Mouse (Mus musculus) liver, embryonic 11.5 days (tissue): Measurements from ENCODE around the gene Abca6. TPM values are rescaled to one million over a fixed set of nuclear protein-coding genes. Genes with fewer than 3 reads are reported as not detected.

Source experiments
- ATAC-seq: fragments of 200-750 bp; cut with Nextera tagmentation; replicated peaks from 2 replicates; pipeline ENCODE4 v1.8.0; 2017; ENCODE audit warnings: moderate number of reproducible peaks, mild to moderate bottlenecking, moderate TSS enrichment, moderate library complexity; ENCODE audit not compliant: low FRiP score
- DNase-seq: peaks from one replicate; pipeline ENCODE4 v3.0.0-alpha.2; 2017; ENCODE audit warnings: low spot score
- H3K27ac ChIP-seq: fragments of 300-500 bp; sonication (generic); 2 replicates; pipeline ENCODE4 v1.5.1; 2014; ENCODE audit warnings: mild to moderate bottlenecking, low read depth, low read length, control low read depth
- H3K27me3 ChIP-seq: fragments of 300-500 bp; sonication (generic); replicated peaks from 2 replicates; pipeline ENCODE4 v1.6.1; 2014; ENCODE audit warnings: low read length, mixed read lengths; ENCODE audit not compliant: control insufficient read depth, insufficient read depth
- H3K36me3 ChIP-seq: fragments of 300-500 bp; sonication (generic); 2 replicates; pipeline ENCODE4 v1.6.1; 2014; ENCODE audit warnings: mild to moderate bottlenecking, low read length, moderate library complexity, mixed read lengths; ENCODE audit not compliant: control insufficient read depth, insufficient read depth
- H3K4me1 ChIP-seq: fragments of 300-500 bp; sonication (generic); replicated peaks from 2 replicates; pipeline ENCODE4 v1.6.1; 2014; ENCODE audit warnings: low read length, mixed read lengths; ENCODE audit not compliant: control insufficient read depth, insufficient read depth
- H3K4me2 ChIP-seq: fragments of 300-500 bp; sonication (generic); 2 replicates; pipeline ENCODE4 v1.6.1; 2014; ENCODE audit warnings: mild to moderate bottlenecking, control low read depth, moderate library complexity
- H3K4me3 ChIP-seq: fragments of 300-500 bp; sonication (generic); 2 replicates; pipeline ENCODE4 v1.5.1; 2014; ENCODE audit warnings: low read depth, low read length, control low read depth
- H3K9ac ChIP-seq: fragments of 300-500 bp; sonication (generic); 2 replicates; pipeline ENCODE4 v1.6.1; 2014; ENCODE audit warnings: low read depth, low read length, control low read depth
- H3K9me3 ChIP-seq: fragments of 300-500 bp; sonication (generic); 2 replicates; pipeline ENCODE4 v1.6.1; 2016; ENCODE audit warnings: low read length, inconsistent platforms, mixed read lengths; ENCODE audit not compliant: control insufficient read depth
- WGBS: fragments of 180-500 bp; shearing (Covaris S2); extraction: QIAGEN DNeasy Blood & Tissue Kit; methylation state at CpG from one replicate; pipeline ENCODE4 v1.1.7; 2014; 5-methylcytosine and 5-hydroxymethylcytosine counted together
- polyA plus RNA-seq: library from polyadenylated mRNA; unstranded; fragments of >200 nt; fragmentation: Nextera tagmentation; extraction: Ambion mirVana; gene quantifications from 2 replicates; pipeline ENCODE4 v1.2.1, GENCODE M21; 2014

The Abca6 gene
- polyA plus RNA-seq, 1 experiment from 2014 or later = 3.5 TPM

- Histone ChIP-seq H3K27ac (no peak overlapping the region), H3K4me1 (0 out of 2 replicates have a peak, but pooled peaks cover 2% of the 10 kb centered on the region), H3K27me3 (no peaks in the 10 kb centered on the region), H3K9me3 (no peaks in the 10 kb centered on the region), H3K9ac (no peak overlapping the region), H3K36me3 (no peaks in the 10 kb centered on the region), H3K4me3 (no peak overlapping the region), H3K4me2 (no peak overlapping the region)
- 5% methylated on average over 5 of the region's 5 CpGs for WGBS
- DNase-seq (no peak), ATAC-seq (peak; percentile 81)
Observed at GRCm38 (mm10) chr11:110271745-110272144, 20.2 kb upstream of the Abca6 start.

GRCm38 (mm10) chr11:110268244-110268844, 16.8 kb upstream of the Abca6 start:
- 0 out of 2 replicates have a peak, but pooled peaks cover 2% of the 10 kb centered on the region for H3K4me1 ChIP-seq
- H3K4me3 ChIP-seq = no peak overlapping the region
- 45% methylated on average over 8 of the region's 8 CpGs for WGBS
- peak overlapping the region; percentile 36 for H3K4me2 ChIP-seq
- H3K9me3 ChIP-seq = no peaks in the 10 kb centered on the region
- no peaks in the 10 kb centered on the region for H3K27me3 ChIP-seq
- H3K27ac ChIP-seq = no peak overlapping the region
- ATAC-seq = peak; percentile 62
- H3K36me3 ChIP-seq = no peaks in the 10 kb centered on the region
- DNase-seq = peak; percentile 83
- H3K9ac ChIP-seq = no peak overlapping the region

GRCm38 (mm10) chr11:110267232-110267631, 15.7 kb upstream of the Abca6 start:
- ATAC-seq = no peak
- 72% methylated on average over 6 of the region's 6 CpGs for WGBS
- H3K27ac ChIP-seq = no peak overlapping the region

GRCm38 (mm10) chr11:110266757-110267156, 15.2 kb upstream of the Abca6 start:
- H3K4me2 ChIP-seq = no peak overlapping the region
- no peak for ATAC-seq
- 92% methylated on average over 11 of the region's 11 CpGs for WGBS
- no peaks in the 10 kb centered on the region for H3K36me3 ChIP-seq
- H3K27me3 ChIP-seq = no peaks in the 10 kb centered on the region
- no peaks in the 10 kb centered on the region for H3K9me3 ChIP-seq
- H3K4me1 ChIP-seq = 0 out of 2 replicates have a peak, but pooled peaks cover 2% of the 10 kb centered on the region
- DNase-seq = no peak
- no peak overlapping the region for H3K4me3 ChIP-seq
- H3K9ac ChIP-seq = no peak overlapping the region
- H3K27ac ChIP-seq = no peak overlapping the region

More at GRCm38 (mm10) chr11:110267232-110267631, 15.7 kb upstream of the Abca6 start:
- H3K9me3 ChIP-seq = no peaks in the 10 kb centered on the region
- no peaks in the 10 kb centered on the region for H3K36me3 ChIP-seq
- no peaks in the 10 kb centered on the region for H3K27me3 ChIP-seq
- H3K4me3 ChIP-seq = no peak overlapping the region
- no peak for DNase-seq
- no peak overlapping the region for H3K4me2 ChIP-seq
- H3K9ac ChIP-seq = no peak overlapping the region
- 0 out of 2 replicates have a peak, but pooled peaks cover 2% of the 10 kb centered on the region for H3K4me1 ChIP-seq

GRCm38 (mm10) chr11:110261867-110262266, 10.3 kb upstream of the Abca6 start:
- no peak overlapping the region for H3K27ac ChIP-seq
- no peak overlapping the region for H3K4me2 ChIP-seq
- 76% methylated on average over 3 of the region's 3 CpGs for WGBS
- ATAC-seq (no peak), DNase-seq (no peak)
- no peak overlapping the region for H3K9ac ChIP-seq
- no peaks in the 10 kb centered on the region for H3K4me1 ChIP-seq
- H3K4me3 ChIP-seq = no peak overlapping the region
- H3K36me3 ChIP-seq = no peaks in the 10 kb centered on the region
- 0 out of 2 replicates have a peak, but pooled peaks cover 3% of the 10 kb centered on the region for H3K9me3 ChIP-seq
- no peaks in the 10 kb centered on the region for H3K27me3 ChIP-seq

- Histone ChIP-seq H3K9ac (no peak overlapping the region), H3K4me3 (no peak overlapping the region), H3K4me2 (no peak overlapping the region), H3K27ac (no peak overlapping the region), H3K4me1 (no peaks in the 10 kb centered on the region), H3K9me3 (0 out of 2 replicates have a peak, but pooled peaks cover 3% of the 10 kb centered on the region), H3K27me3 (no peaks in the 10 kb centered on the region), H3K36me3 (no peaks in the 10 kb centered on the region)
- DNase-seq (no peak), ATAC-seq (no peak)
- WGBS = 40% methylated on average over 4 of the region's 4 CpGs
Observed at GRCm38 (mm10) chr11:110257911-110258310, 6.3 kb upstream of the Abca6 start.

GRCm38 (mm10) chr11:110257061-110257460, 5.5 kb upstream of the Abca6 start:
- H3K27me3 ChIP-seq = no peaks in the 10 kb centered on the region
- H3K4me2 ChIP-seq = no peak overlapping the region
- no peak overlapping the region for H3K27ac ChIP-seq
- H3K9me3 ChIP-seq = 0 out of 2 replicates have a peak, but pooled peaks cover 3% of the 10 kb centered on the region
- 85% methylated on average over 4 of the region's 4 CpGs for WGBS
- DNase-seq = no peak
- no peak overlapping the region for H3K9ac ChIP-seq
- ATAC-seq = no peak
- no peaks in the 10 kb centered on the region for H3K4me1 ChIP-seq
- H3K36me3 ChIP-seq = no peaks in the 10 kb centered on the region
- no peak overlapping the region for H3K4me3 ChIP-seq

GRCm38 (mm10) chr11:110252256-110252655, 680 bp upstream of the Abca6 start:
- H3K36me3 ChIP-seq = no peaks in the 10 kb centered on the region

GRCm38 (mm10) chr11:110244730-110245129, 6.8 kb downstream of the Abca6 start:
- DNase-seq (no peak), ATAC-seq (no peak)
- 83% methylated on average over 10 of the region's 10 CpGs for WGBS
- Histone ChIP-seq H3K4me2 (no peak overlapping the region), H3K27me3 (no peaks in the 10 kb centered on the region), H3K4me3 (no peak overlapping the region), H3K27ac (no peak overlapping the region), H3K9me3 (no peaks in the 10 kb centered on the region), H3K4me1 (no peaks in the 10 kb centered on the region), H3K9ac (no peak overlapping the region), H3K36me3 (no peaks in the 10 kb centered on the region)

More at GRCm38 (mm10) chr11:110252256-110252655, 680 bp upstream of the Abca6 start:
- ATAC-seq (no peak), DNase-seq (no peak)
- Histone ChIP-seq H3K9me3 (no peaks in the 10 kb centered on the region), H3K27me3 (no peaks in the 10 kb centered on the region), H3K27ac (no peak overlapping the region), H3K4me2 (no peak overlapping the region), H3K4me3 (no peak overlapping the region), H3K4me1 (no peaks in the 10 kb centered on the region), H3K9ac (no peak overlapping the region)
- WGBS = 63% methylated on average over 3 of the region's 3 CpGs
